Comparison of ENCODE assay signal across 9 mouse cellular contexts in genomic region chr17:25427441-25427840, GRCm38 (mm10). TPM values are rescaled to one million over a fixed set of nuclear protein-coding genes. Genes with fewer than 3 reads are reported as not detected.
DNase-seq lines count a peak whose midpoint lies in the region; ATAC-seq lines count a peak whose summit lies in the region.
"Had no signal": no experiment of that assay in that cellular context is flagged by ENCODE, and none has a peak within 500 bp of the region (broad histone marks: within the 10 kb centered on the region; RNA-seq: fewer than 3 reads in every experiment).

No protein-coding gene starts in this region.

- H3K4me1 ChIP-seq in hindbrain, embryonic 13.5 days (replicated peaks), result peaks cover 80% of the 10 kb centered on the region
- peaks cover 71% of the 10 kb centered on the region for H3K4me1 ChIP-seq in neural tube, embryonic 13.5 days (replicated peaks)

- H3K36me3 ChIP-seq in hindbrain, embryonic 13.5 days, result peaks cover 14% of the 10 kb centered on the region
- peaks cover 21% of the 10 kb centered on the region; the same call in 1 of the 2 replicates for H3K36me3 ChIP-seq in neural tube, embryonic 13.5 days

- no peak overlapping the region for H3K27ac ChIP-seq in hindbrain, embryonic 13.5 days
- H3K27ac ChIP-seq in neural tube, embryonic 13.5 days (replicated peaks), result no peak overlapping the region

- peak; percentile 23 for ATAC-seq in hindbrain, embryonic 13.5 days (ENCODE audit: low FRiP score)
- ATAC-seq in neural tube, embryonic 13.5 days (ENCODE audit: low read depth), result peak; percentile 56; the same call in 1 of the 2 replicates
- ATAC-seq in megakaryocyte progenitor cell, adult 5-6 weeks (replicated peaks; ENCODE audit: poor library complexity), result no peak

- 28% methylated on average over 10 of the region's 10 CpGs for WGBS in hindbrain, embryonic 13.5 days
- WGBS in neural tube, embryonic 13.5 days, result 36% methylated on average over 10 of the region's 10 CpGs

- H3K27me3 ChIP-seq in hindbrain, embryonic 13.5 days, result peaks cover 60% of the 10 kb centered on the region
- peaks cover 42% of the 10 kb centered on the region for H3K27me3 ChIP-seq in neural tube, embryonic 13.5 days

- H3K4me3 ChIP-seq in hindbrain, embryonic 13.5 days, result no peak overlapping the region
- H3K4me3 ChIP-seq in neural tube, embryonic 13.5 days, result no peak overlapping the region

- 0 out of 2 replicates have a peak overlapping the region, but pooled peaks have one; percentile 5 for H3K9ac ChIP-seq in hindbrain, embryonic 13.5 days
- H3K9ac ChIP-seq in neural tube, embryonic 13.5 days, result no peak overlapping the region

- no peaks in the 10 kb centered on the region for H3K9me3 ChIP-seq in hindbrain, embryonic 13.5 days
- no peaks in the 10 kb centered on the region for H3K9me3 ChIP-seq in neural tube, embryonic 13.5 days

- DNase-seq in gastrocnemius, postnatal 14 days, result peak; percentile 25
- no peak for DNase-seq in gastrocnemius, postnatal 25 days
- DNase-seq in right cerebral cortex, postnatal 10 days (ENCODE audit: low spot score in 2 of 2), result peak; percentile 71 to 75
- no peak for DNase-seq in right cerebral cortex, postnatal 25 days
- no peak for DNase-seq in spleen, adult 18-20 months

- no peak overlapping the region for H3K4me2 ChIP-seq in hindbrain, embryonic 13.5 days
- H3K4me2 ChIP-seq in neural tube, embryonic 13.5 days, result no peak overlapping the region

- intact Hi-C loops in gastrocnemius, postnatal 14 days (cut with DNase I; ENCODE audit: low total_unique reads), result no loop called here

RNA-seq across cellular contexts. Expression of gene Cacna1h, which starts 6.1 kb away (rescaled TPM):
- 1 to 10 TPM; 3.2 to 3.4 TPM for total RNA-seq in gastrocnemius, postnatal 14 days (2021)
- total RNA-seq in gastrocnemius, postnatal 25 days (2021), result 1 to 10 TPM; 1.5 to 1.6 TPM
- 9.7 and 10.2 TPM in 2 replicates for polyA plus RNA-seq in hindbrain, embryonic 13.5 days (2015; fragmentation: Nextera tagmentation; extraction: Ambion mirVana)
- 12.0 and 12.6 TPM in 2 replicates for polyA plus RNA-seq in neural tube, embryonic 13.5 days (2015; fragmentation: Nextera tagmentation; extraction: Ambion mirVana)
- total RNA-seq in megakaryocyte progenitor cell, adult 5-6 weeks (2015), result 0.32 TPM in 1 of 2 replicates, not detected in the other
- not detected in 2 replicates for total RNA-seq in megakaryocyte progenitor cell, adult 5-6 weeks (2017)

RNA-seq across cellular contexts. Expression of gene Tekt4, which starts 27.0 kb away (rescaled TPM):
- not detected for total RNA-seq in gastrocnemius, postnatal 14 days (2021)
- total RNA-seq in gastrocnemius, postnatal 25 days (2021), result not detected
- polyA plus RNA-seq in hindbrain, embryonic 13.5 days (2015; fragmentation: Nextera tagmentation; extraction: Ambion mirVana), result 1.1 and 2.0 TPM in 2 replicates
- 0.57 and 0.87 TPM in 2 replicates for polyA plus RNA-seq in neural tube, embryonic 13.5 days (2015; fragmentation: Nextera tagmentation; extraction: Ambion mirVana)
- total RNA-seq in megakaryocyte progenitor cell, adult 5-6 weeks (2015), result not detected in 2 replicates
- not detected in 2 replicates for total RNA-seq in megakaryocyte progenitor cell, adult 5-6 weeks (2017)
- polyA plus RNA-seq: large intestine, adult 2 months had no signal

RNA-seq across cellular contexts. Expression of gene Tpsg1, which starts 58.4 kb away (rescaled TPM):
- not detected for total RNA-seq in gastrocnemius, postnatal 14 days (2021)
- not detected for total RNA-seq in gastrocnemius, postnatal 25 days (2021)
- polyA plus RNA-seq in hindbrain, embryonic 13.5 days (2015; fragmentation: Nextera tagmentation; extraction: Ambion mirVana), result 0.85 and 0.90 TPM in 2 replicates
- polyA plus RNA-seq in neural tube, embryonic 13.5 days (2015; fragmentation: Nextera tagmentation; extraction: Ambion mirVana), result 0.68 TPM in 1 of 2 replicates, not detected in the other
- total RNA-seq in megakaryocyte progenitor cell, adult 5-6 weeks (2015), result not detected in 2 replicates
- not detected in 2 replicates for total RNA-seq in megakaryocyte progenitor cell, adult 5-6 weeks (2017)

Comparison
In these comparisons a context has a peak if more than half of its experiments do, and no peak if none do; other contexts are left out.
1. DNase-seq: peak in gastrocnemius, postnatal 14 days (single experiment) and right cerebral cortex, postnatal 10 days (2 of 2); none in gastrocnemius, postnatal 25 days (single experiment), right cerebral cortex, postnatal 25 days (single experiment) and spleen, adult 18-20 months (0 of 2).